Mouse (Mus musculus) hindbrain, embryonic 10.5 days (tissue): Measurements from ENCODE around the gene Myh9. TPM values are rescaled to one million over a fixed set of nuclear protein-coding genes. Genes with fewer than 3 reads are reported as not detected.

Experiments used
- DNase-seq: peaks from one replicate; pipeline ENCODE4 v3.0.0-alpha.2; 2017; ENCODE audit warnings: low spot score
- H3K27ac ChIP-seq: fragments of 300-500 bp; sonication (generic); 2 replicates; pipeline ENCODE4 v1.5.1; 2016; ENCODE audit warnings: mild to moderate bottlenecking, moderate library complexity
- H3K27me3 ChIP-seq: fragments of 300-500 bp; sonication (generic); 2 replicates; pipeline ENCODE4 v1.6.1; 2016; ENCODE audit warnings: mild to moderate bottlenecking; ENCODE audit not compliant: poor library complexity, insufficient read depth, severe bottlenecking
- H3K36me3 ChIP-seq: fragments of 300-500 bp; sonication (generic); 2 replicates; pipeline ENCODE4 v1.6.1; 2016; ENCODE audit warnings: mild to moderate bottlenecking, moderate library complexity
- H3K4me1 ChIP-seq: fragments of 300-500 bp; sonication (generic); replicated peaks from 2 replicates; pipeline ENCODE4 v1.6.1; 2016; ENCODE audit warnings: mild to moderate bottlenecking
- H3K4me3 ChIP-seq: fragments of 300-500 bp; sonication (generic); 2 replicates; pipeline ENCODE4 v1.5.1; 2016; ENCODE audit warnings: mild to moderate bottlenecking, moderate library complexity
- H3K9me3 ChIP-seq: fragments of 300-500 bp; sonication (generic); 2 replicates; pipeline ENCODE4 v1.6.1; 2016; ENCODE audit warnings: mild to moderate bottlenecking, moderate library complexity
- WGBS: fragments of 180-500 bp; shearing (Covaris S2); methylation state at CpG from one replicate; pipeline ENCODE4 v1.1.7; 2016; 5-methylcytosine and 5-hydroxymethylcytosine counted together
- polyA plus RNA-seq: library from polyadenylated mRNA; unstranded; fragments of >200 nt; fragmentation: Nextera tagmentation; extraction: Ambion mirVana; gene quantifications from 2 replicates; pipeline ENCODE4 v1.2.1, GENCODE M21; 2016

The Myh9 gene
- polyA plus RNA-seq, 1 experiment from 2014 or later: 32.7 TPM

DNA sequence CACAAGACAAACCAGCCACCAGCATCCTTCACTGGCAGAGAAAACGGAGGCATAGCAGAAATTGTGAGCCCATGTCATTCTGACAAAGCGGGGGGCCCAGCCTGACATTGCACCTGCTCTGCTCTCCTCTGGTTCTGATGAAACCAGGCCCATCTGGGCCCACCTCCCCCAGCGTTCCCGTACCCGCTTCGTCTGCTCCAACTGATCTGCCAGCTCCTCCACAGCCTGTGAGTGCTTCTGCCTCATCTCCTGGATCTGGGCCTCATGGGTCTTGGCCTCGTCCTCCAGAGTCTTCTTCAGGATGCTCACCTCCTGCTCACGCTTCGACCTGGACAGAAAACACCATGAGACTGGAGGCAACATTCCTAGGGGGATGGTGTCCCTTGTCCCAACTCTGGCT, 71.0 kb downstream of the Myh9 start:
- no peaks in the 10 kb centered on the region for H3K27me3 ChIP-seq
- no peak overlapping the region for H3K27ac ChIP-seq
- peaks cover 97% of the 10 kb centered on the region for H3K36me3 ChIP-seq
- no peak overlapping the region for H3K4me3 ChIP-seq
- DNase-seq: no peak
- 94% methylated on average over 9 of the region's 9 CpGs for WGBS
- no peaks in the 10 kb centered on the region for H3K9me3 ChIP-seq
- no peaks in the 10 kb centered on the region for H3K4me1 ChIP-seq

- H3K27me3 ChIP-seq: no peaks in the 10 kb centered on the region
- H3K36me3 ChIP-seq: peaks cover 97% of the 10 kb centered on the region
- H3K9me3 ChIP-seq: no peaks in the 10 kb centered on the region
- H3K27ac ChIP-seq: no peak overlapping the region
- H3K4me3 ChIP-seq: no peak overlapping the region
- no peak for DNase-seq
- 97% methylated on average over 5 of the region's 5 CpGs for WGBS
- no peaks in the 10 kb centered on the region for H3K4me1 ChIP-seq
Observed at GRCm38 (mm10) chr15:77770341-77770740, 71.6 kb downstream of the Myh9 start.

DNA sequence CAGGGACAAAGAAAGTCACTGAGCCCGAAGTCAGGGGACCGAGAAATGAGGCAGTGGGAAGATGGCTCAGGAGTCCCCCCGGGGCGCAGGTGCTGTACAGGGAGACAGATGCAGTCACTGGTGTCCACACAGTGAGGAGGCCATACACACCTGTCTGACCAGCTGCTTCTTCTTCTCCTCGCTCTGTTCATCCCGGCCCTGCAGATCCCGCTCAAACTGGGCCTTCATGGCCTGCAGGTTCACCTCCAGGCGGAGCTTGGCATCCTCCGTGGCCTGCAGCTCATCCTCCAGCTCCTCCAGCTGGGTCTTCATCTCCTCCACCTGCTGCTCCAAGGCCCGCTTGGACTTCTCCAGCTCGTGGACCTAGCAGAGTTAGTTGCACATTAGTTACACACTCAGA, 75.0 kb downstream of the Myh9 start:
- H3K27me3 ChIP-seq: no peaks in the 10 kb centered on the region
- no peak overlapping the region for H3K4me3 ChIP-seq
- no peak overlapping the region for H3K27ac ChIP-seq
- no peaks in the 10 kb centered on the region for H3K4me1 ChIP-seq
- no peak for DNase-seq
- peaks cover 100% of the 10 kb centered on the region for H3K36me3 ChIP-seq
- 93% methylated on average over 11 of the region's 11 CpGs for WGBS
- H3K9me3 ChIP-seq: no peaks in the 10 kb centered on the region

DNA sequence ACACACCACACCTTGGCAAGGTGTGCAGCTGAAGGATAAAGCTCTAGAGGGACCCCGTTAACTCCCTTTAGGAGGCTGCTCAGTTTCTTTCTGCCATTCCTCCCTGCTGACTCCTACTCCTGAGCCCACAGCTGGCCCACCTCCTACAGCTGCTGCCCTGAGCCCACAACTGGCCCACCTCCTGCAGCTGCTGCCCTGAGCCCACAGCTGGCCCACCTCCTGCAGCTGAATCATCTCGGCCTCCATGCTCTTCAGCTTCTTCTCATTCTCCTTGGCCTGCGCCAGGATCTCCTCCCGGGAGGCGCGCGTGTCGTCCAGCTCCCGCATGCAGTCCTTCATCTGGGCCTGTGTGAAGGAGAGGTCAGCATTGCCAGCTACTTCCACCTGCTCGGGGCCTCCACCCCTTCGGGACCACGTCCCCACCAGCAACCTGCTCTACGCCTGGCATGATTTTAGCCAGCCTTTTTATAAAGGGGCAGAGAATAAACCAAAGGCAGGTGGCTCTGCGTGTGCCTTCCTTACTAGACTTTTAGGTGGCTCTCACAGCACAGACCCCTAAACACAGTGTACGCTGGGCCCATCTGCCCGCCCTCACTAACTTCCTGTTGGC, 76.4 kb downstream of the Myh9 start:
- Histone ChIP-seq H3K4me3 (no peak overlapping the region), H3K36me3 (peaks cover 100% of the 10 kb centered on the region), H3K9me3 (no peaks in the 10 kb centered on the region), H3K27me3 (no peaks in the 10 kb centered on the region), H3K27ac (no peak overlapping the region), H3K4me1 (no peaks in the 10 kb centered on the region)
- DNase-seq: no peak
- WGBS: 96% methylated on average over 16 of the region's 16 CpGs

- no peak for DNase-seq
Observed at GRCm38 (mm10) chr15:77764391-77765006, 77.5 kb downstream of the Myh9 start.

GRCm38 (mm10) chr15:77763702-77764101, 78.3 kb downstream of the Myh9 start:
- Histone ChIP-seq H3K27me3 (no peaks in the 10 kb centered on the region), H3K27ac (no peak overlapping the region), H3K4me3 (no peak overlapping the region), H3K4me1 (no peaks in the 10 kb centered on the region), H3K36me3 (peaks cover 93% of the 10 kb centered on the region), H3K9me3 (no peaks in the 10 kb centered on the region)
- WGBS: 94% methylated on average over 11 of the region's 11 CpGs
- DNase-seq: no peak

More at GRCm38 (mm10) chr15:77764391-77765006, 77.5 kb downstream of the Myh9 start:
- no peaks in the 10 kb centered on the region for H3K4me1 ChIP-seq
- H3K36me3 ChIP-seq: peaks cover 100% of the 10 kb centered on the region
- H3K27ac ChIP-seq: no peak overlapping the region
- H3K27me3 ChIP-seq: no peaks in the 10 kb centered on the region
- H3K9me3 ChIP-seq: no peaks in the 10 kb centered on the region
- WGBS: 93% methylated on average over 13 of the region's 13 CpGs
- no peak overlapping the region for H3K4me3 ChIP-seq

DNA sequence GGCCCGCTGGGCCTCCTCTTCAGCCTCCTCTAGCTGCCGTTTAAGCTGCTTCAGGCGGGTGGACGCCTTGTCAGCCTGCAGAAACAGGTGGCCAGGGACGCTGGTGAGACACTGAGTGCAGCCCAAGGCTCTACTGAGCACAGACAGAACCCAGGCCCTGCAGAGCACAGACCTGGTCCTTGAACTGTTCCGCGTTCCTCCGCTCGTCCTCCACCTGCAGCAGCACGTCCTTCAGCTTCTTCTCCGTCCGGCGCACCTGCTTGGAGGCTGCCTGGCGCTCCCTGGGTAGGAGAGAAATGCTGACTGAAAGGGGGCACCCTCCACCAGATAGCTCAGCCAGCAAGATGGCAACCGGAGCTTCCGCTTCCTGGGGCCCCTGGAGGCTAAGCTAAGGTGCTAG, 78.9 kb downstream of the Myh9 start:
- Histone ChIP-seq H3K27me3 (no peaks in the 10 kb centered on the region), H3K9me3 (no peaks in the 10 kb centered on the region), H3K36me3 (peaks cover 86% of the 10 kb centered on the region), H3K4me3 (no peak overlapping the region), H3K27ac (no peak overlapping the region), H3K4me1 (no peaks in the 10 kb centered on the region)
- 88% methylated on average over 16 of the region's 16 CpGs for WGBS
- no peak for DNase-seq

DNA sequence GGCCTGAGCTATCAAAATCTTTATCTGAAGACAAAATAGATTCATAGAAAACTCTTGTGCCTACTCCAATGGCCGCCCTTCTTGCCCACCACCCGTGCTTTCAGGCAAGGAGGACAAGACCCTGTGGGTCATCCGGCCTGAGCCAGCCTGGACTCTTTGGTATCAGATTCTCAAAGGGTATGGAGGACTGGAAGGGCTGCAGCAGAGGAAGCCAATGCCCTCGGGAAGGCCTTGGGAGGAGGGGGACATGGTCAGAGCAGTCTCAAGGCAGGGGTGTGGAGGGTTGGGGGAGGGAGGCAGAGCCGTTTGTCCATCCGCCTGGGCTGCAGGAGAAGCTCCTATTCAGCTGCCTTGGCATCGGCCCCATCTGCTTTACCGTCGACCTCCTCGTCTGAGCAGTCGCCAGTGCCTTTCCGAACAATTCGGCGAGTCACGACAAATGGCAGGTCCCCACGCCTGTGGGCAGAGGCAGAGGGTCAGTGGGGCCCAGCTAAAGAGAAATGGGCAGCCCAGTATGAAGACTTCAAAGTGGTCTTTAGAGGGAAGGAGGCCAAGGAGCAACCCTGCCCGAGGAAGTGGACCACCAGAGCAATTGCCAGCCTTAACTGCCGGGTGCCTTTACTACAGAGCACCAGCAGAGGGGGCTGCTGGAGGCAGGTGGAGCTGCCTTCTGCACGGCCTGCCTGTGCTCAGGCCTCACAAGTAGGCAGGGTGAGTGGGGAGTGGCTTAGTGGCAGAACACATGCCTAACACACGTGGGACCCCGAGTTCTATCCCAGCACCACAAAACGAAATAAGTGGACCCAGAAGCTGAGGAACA, 80.2 kb downstream of the Myh9 start:
- 82% methylated on average over 22 of the region's 22 CpGs for WGBS
- Histone ChIP-seq H3K36me3 (peaks cover 73% of the 10 kb centered on the region), H3K27ac (no peak overlapping the region), H3K4me1 (no peaks in the 10 kb centered on the region), H3K9me3 (no peaks in the 10 kb centered on the region), H3K27me3 (no peaks in the 10 kb centered on the region), H3K4me3 (no peak overlapping the region)
- peak; percentile 43 for DNase-seq

- 95% methylated on average over 7 of the region's 7 CpGs for WGBS
- Histone ChIP-seq H3K27me3 (no peaks in the 10 kb centered on the region), H3K4me1 (no peaks in the 10 kb centered on the region), H3K4me3 (no peak overlapping the region), H3K36me3 (peaks cover 66% of the 10 kb centered on the region), H3K27ac (no peak overlapping the region), H3K9me3 (no peaks in the 10 kb centered on the region)
- no peak for DNase-seq
Observed at GRCm38 (mm10) chr15:77761083-77761482, 80.9 kb downstream of the Myh9 start.

DNA sequence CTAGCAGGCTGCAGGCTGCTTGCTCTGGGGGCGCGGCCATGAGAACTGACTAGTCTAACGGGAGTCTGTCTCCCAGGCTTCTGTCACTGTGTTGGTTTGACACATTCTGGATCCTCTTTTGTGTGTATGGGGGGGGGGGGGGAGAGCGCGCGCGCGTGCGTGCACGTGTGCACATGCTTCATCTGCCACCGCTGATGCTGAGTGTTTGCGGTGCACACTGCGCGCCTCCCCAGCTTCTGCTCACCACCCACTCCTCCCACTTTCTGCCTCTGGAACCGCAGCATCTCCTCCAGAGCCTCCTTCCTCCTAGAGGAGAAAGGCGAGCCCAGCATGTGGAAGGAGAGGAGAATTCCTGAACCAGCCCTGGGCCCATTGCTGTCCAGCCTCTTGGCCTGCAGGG, 81.9 kb downstream of the Myh9 start:
- 93% methylated on average over 16 of the region's 16 CpGs for WGBS
- DNase-seq: no peak
- peaks cover 56% of the 10 kb centered on the region for H3K36me3 ChIP-seq

GRCm38 (mm10) chr15:77757586-77758226, 84.3 kb downstream of the Myh9 start:
- no peaks in the 10 kb centered on the region for H3K9me3 ChIP-seq
- H3K27ac ChIP-seq: no peak overlapping the region
- 84% methylated on average over 4 of the region's 4 CpGs for WGBS
- peaks cover 33% of the 10 kb centered on the region for H3K36me3 ChIP-seq
- no peaks in the 10 kb centered on the region for H3K27me3 ChIP-seq
- H3K4me1 ChIP-seq: 0 out of 2 replicates have a peak, but pooled peaks cover 2% of the 10 kb centered on the region
- no peak for DNase-seq
- no peak overlapping the region for H3K4me3 ChIP-seq

More for the DNA sequence above, 81.9 kb downstream of the Myh9 start:
- H3K27ac ChIP-seq: no peak overlapping the region
- H3K9me3 ChIP-seq: no peaks in the 10 kb centered on the region
- H3K4me1 ChIP-seq: no peaks in the 10 kb centered on the region
- no peak overlapping the region for H3K4me3 ChIP-seq
- H3K27me3 ChIP-seq: no peaks in the 10 kb centered on the region

- Histone ChIP-seq H3K27me3 (no peaks in the 10 kb centered on the region), H3K4me3 (peak within 1 kb of the TSS; percentile 6; the same call in 1 of the 2 replicates), H3K27ac (no peak within 1 kb of the TSS), H3K36me3 (peaks cover 24% of the 10 kb centered on the region), H3K4me1 (0 out of 2 replicates have a peak, but pooled peaks cover 6% of the 10 kb centered on the region), H3K9me3 (no peaks in the 10 kb centered on the region)
- 13% methylated on average over 9 of the region's 9 CpGs for WGBS
- DNase-seq: peak; percentile 65
Observed at GRCm38 (mm10) chr15:77756848-77757247, 85.1 kb downstream of the Myh9 start, which contains the start of gene Apol8. Gene Apol8, minus strand, starts transcription at chr15:77757003.
